Comparison of ENCODE assay signal across 8 mouse cellular contexts in genomic region chr7:80377471-80377870, GRCm38 (mm10). TPM values are rescaled to one million over a fixed set of nuclear protein-coding genes. Genes with fewer than 3 reads are reported as not detected.
DNase-seq lines count a peak whose midpoint lies in the region; ATAC-seq and TF ChIP-seq lines count a peak whose summit lies in the region.

No protein-coding gene starts in this region.

- TF ChIP-seq EP300 in liver, embryonic 14.5 days (IDR thresholded peaks at IDR 0.05; ENCODE audit: low read depth), result no peak

- H3K4me2 ChIP-seq in forebrain, postnatal 0 days (ENCODE audit: low read depth), result no peak overlapping the region
- H3K4me2 ChIP-seq in forebrain, embryonic 15.5 days (replicated peaks), result no peak overlapping the region
- no peak overlapping the region for H3K4me2 ChIP-seq in neural tube, embryonic 15.5 days
- no peak overlapping the region for H3K4me2 ChIP-seq in liver, embryonic 14.5 days (ENCODE audit: low read depth)

- no peak overlapping the region for H3K4me3 ChIP-seq in forebrain, postnatal 0 days (ENCODE audit: low read depth, low read length)
- H3K4me3 ChIP-seq in forebrain, embryonic 15.5 days, result no peak overlapping the region
- H3K4me3 ChIP-seq in neural tube, embryonic 15.5 days (replicated peaks), result no peak overlapping the region
- H3K4me3 ChIP-seq in bone marrow macrophage, adult 2 months (ENCODE audit: insufficient read depth, low read length), result no peak overlapping the region
- no peak overlapping the region for H3K4me3 ChIP-seq in liver, embryonic 14.5 days (ENCODE audit: insufficient read depth in 1 of 2, low read depth in 2 of 2, low read length in 2 of 2)
- H3K4me3 ChIP-seq in spleen, adult 2 months (ENCODE audit: extremely low read depth, insufficient read depth, insufficient read length), result no peak overlapping the region

- H3K9ac ChIP-seq in forebrain, postnatal 0 days, result no peak overlapping the region
- H3K9ac ChIP-seq in forebrain, embryonic 15.5 days (replicated peaks), result no peak overlapping the region
- H3K9ac ChIP-seq in neural tube, embryonic 15.5 days (replicated peaks), result no peak overlapping the region
- H3K9ac ChIP-seq in liver, embryonic 14.5 days (replicated peaks), result no peak overlapping the region

- no peaks in the 10 kb centered on the region for H3K4me1 ChIP-seq in forebrain, postnatal 0 days (ENCODE audit: insufficient read depth)
- H3K4me1 ChIP-seq in forebrain, embryonic 15.5 days, result no peaks in the 10 kb centered on the region
- H3K4me1 ChIP-seq in neural tube, embryonic 15.5 days, result peaks cover 5% of the 10 kb centered on the region; the same call in 1 of the 2 replicates
- H3K4me1 ChIP-seq in bone marrow macrophage, adult 2 months (ENCODE audit: control insufficient read depth, insufficient read depth, low read length), result peaks cover 30% of the 10 kb centered on the region
- peaks cover 0 to 3% of the 10 kb centered on the region in 2 experiments; a peak in 1 of 4 replicates for H3K4me1 ChIP-seq in liver, embryonic 14.5 days (replicated peaks; ENCODE audit: control insufficient read depth in 2 of 2, insufficient read depth in 2 of 2, low read length in 1 of 2)
- H3K4me1 ChIP-seq in spleen, adult 2 months (ENCODE audit: control insufficient read depth, insufficient read depth, insufficient read length), result peaks cover 11% of the 10 kb centered on the region; the same call in 1 of the 2 replicates

- peak; percentile 75 for DNase-seq in forebrain, postnatal 0 days
- peak; percentile 75 for DNase-seq in neural tube, embryonic 10.5 days (ENCODE audit: extremely low spot score, low spot score)
- DNase-seq in liver, embryonic 14.5 days (ENCODE audit: low read depth in 3 of 3, low spot score in 3 of 3), result no peak
- DNase-seq in spleen, adult 2 months (ENCODE audit: low read depth in 1 of 2, low spot score in 2 of 2), result peak in 1 of 2 experiments; percentile 60

- TF ChIP-seq POLR2A in bone marrow macrophage, adult 2 months (IDR thresholded peaks at IDR 0.05; ENCODE audit: borderline replicate concordance, low read depth, low read length), result no peak
- no peak for TF ChIP-seq POLR2A in spleen, adult 2 months (IDR thresholded peaks at IDR 0.05; ENCODE audit: low read depth, low read length)

- H3K27ac ChIP-seq in forebrain, postnatal 0 days (ENCODE audit: low read depth, low read length), result no peak overlapping the region
- H3K27ac ChIP-seq in forebrain, embryonic 15.5 days (replicated peaks), result no peak overlapping the region
- H3K27ac ChIP-seq in neural tube, embryonic 15.5 days (replicated peaks), result no peak overlapping the region
- no peak overlapping the region for H3K27ac ChIP-seq in bone marrow macrophage, adult 2 months (ENCODE audit: insufficient read depth, low read depth, low read length)
- no peak overlapping the region for H3K27ac ChIP-seq in liver, embryonic 14.5 days
- no peak overlapping the region for H3K27ac ChIP-seq in spleen, adult 2 months (ENCODE audit: insufficient read depth, low read length)

- no peaks in the 10 kb centered on the region for H3K9me3 ChIP-seq in forebrain, postnatal 0 days (ENCODE audit: low read length)
- H3K9me3 ChIP-seq in forebrain, embryonic 15.5 days, result no peaks in the 10 kb centered on the region
- no peaks in the 10 kb centered on the region for H3K9me3 ChIP-seq in neural tube, embryonic 15.5 days (replicated peaks)
- H3K9me3 ChIP-seq in liver, embryonic 14.5 days (ENCODE audit: control insufficient read depth, low read length), result no peaks in the 10 kb centered on the region

- peak; percentile 88 for TF ChIP-seq CTCF in forebrain, postnatal 0 days (IDR thresholded peaks at IDR 0.05; ENCODE audit: low read depth)
- TF ChIP-seq CTCF in bone marrow macrophage, adult 2 months (IDR thresholded peaks at IDR 0.05; ENCODE audit: low read depth, low read length), result peak; percentile 81
- TF ChIP-seq CTCF in liver, embryonic 14.5 days (IDR thresholded peaks at IDR 0.05; ENCODE audit: low read depth), result peak; percentile 87
- TF ChIP-seq CTCF in spleen, adult 2 months (IDR thresholded peaks at IDR 0.05; ENCODE audit: extremely low read depth, insufficient read depth, insufficient read length, insufficient replicate concordance), result peak; percentile 79; the same call in 1 of the 2 replicates

- 39% methylated on average over 6 of the region's 6 CpGs for WGBS in forebrain, postnatal 0 days
- 38% methylated on average over 6 of the region's 6 CpGs for WGBS in forebrain, embryonic 15.5 days
- WGBS in neural tube, embryonic 15.5 days, result 37% methylated on average over 6 of the region's 6 CpGs
- WGBS in liver, embryonic 14.5 days (ENCODE audit: insufficient replicate concordance), result 37% methylated on average over 6 of the region's 6 CpGs
- WGBS in spleen, adult 2 months, result 48% methylated on average over 6 of the region's 6 CpGs

- no peaks in the 10 kb centered on the region for H3K27me3 ChIP-seq in forebrain, postnatal 0 days (ENCODE audit: insufficient read depth, low read length)
- no peaks in the 10 kb centered on the region for H3K27me3 ChIP-seq in forebrain, embryonic 15.5 days
- no peaks in the 10 kb centered on the region for H3K27me3 ChIP-seq in neural tube, embryonic 15.5 days (replicated peaks)
- no peaks in the 10 kb centered on the region for H3K27me3 ChIP-seq in liver, embryonic 14.5 days (ENCODE audit: control insufficient read depth, insufficient read depth, low read length)
- no peaks in the 10 kb centered on the region for H3K27me3 ChIP-seq in spleen, adult 2 months (ENCODE audit: control insufficient read depth, insufficient read depth, low read length)

- no peak for ATAC-seq in forebrain, postnatal 0 days
- no peak for ATAC-seq in forebrain, embryonic 15.5 days (replicated peaks)
- no peak for ATAC-seq in neural tube, embryonic 15.5 days (ENCODE audit: low FRiP score)
- ATAC-seq in erythroblast, adult 5-6 weeks (replicated peaks; ENCODE audit: low FRiP score, poor library complexity, severe bottlenecking), result peak; percentile 45; the same call in 1 of the 2 replicates
- no peak for ATAC-seq in liver, embryonic 14.5 days (ENCODE audit: insufficient read depth)

- no peaks in the 10 kb centered on the region for H3K36me3 ChIP-seq in forebrain, postnatal 0 days (ENCODE audit: insufficient read depth)
- no peaks in the 10 kb centered on the region for H3K36me3 ChIP-seq in forebrain, embryonic 15.5 days
- H3K36me3 ChIP-seq in neural tube, embryonic 15.5 days, result no peaks in the 10 kb centered on the region
- H3K36me3 ChIP-seq in liver, embryonic 14.5 days (replicated peaks; ENCODE audit: control insufficient read depth, insufficient read depth, low read depth), result no peaks in the 10 kb centered on the region
- H3K36me3 ChIP-seq in spleen, adult 2 months (ENCODE audit: control insufficient read depth, insufficient read depth, low read length), result peaks cover 9% of the 10 kb centered on the region

RNA-seq across cellular contexts. Expression of gene Man2a2, which starts 6.3 kb away (rescaled TPM):
- total RNA-seq in forebrain, postnatal 0 days (2014; rRNA removed), result 49.4 and 54.8 TPM in 2 replicates
- polyA plus RNA-seq in forebrain, postnatal 0 days (2015; fragmentation: Nextera tagmentation; extraction: Ambion mirVana), result 6.5 and 12.0 TPM in 2 replicates
- 19.2 and 20.3 TPM in 2 replicates for polyA plus RNA-seq in forebrain, embryonic 15.5 days (2015; fragmentation: Nextera tagmentation; extraction: Ambion mirVana)
- 25.5 and 26.9 TPM in 2 replicates for polyA plus RNA-seq in neural tube, embryonic 15.5 days (2015; fragmentation: Nextera tagmentation; extraction: Ambion mirVana)
- polyA plus RNA-seq in bone marrow macrophage, adult 2 months (2012; ENCODE audit: insufficient read depth, insufficient read length, missing spikeins), result 75.2 and 75.7 TPM in 2 replicates
- 3.6 and 7.5 TPM in 2 replicates for total RNA-seq in erythroblast, adult 5-6 weeks (2015; ENCODE audit: low replicate concordance)
- total RNA-seq in erythroblast, adult 5-6 weeks (2017; ENCODE audit: low replicate concordance), result 4.5 and 6.6 TPM in 2 replicates
- 4.9 TPM in 2 replicates for polyA plus RNA-seq in liver, embryonic 14.5 days (2012; rRNA removed)
- 1.5 and 1.7 TPM in 2 replicates for polyA plus RNA-seq in liver, embryonic 14.5 days (2014; fragmentation: Nextera tagmentation; extraction: Ambion mirVana)
- polyA plus RNA-seq in spleen, adult 2 months (2012; rRNA removed), result 98.3 and 115 TPM in 2 replicates

RNA-seq across cellular contexts. Expression of gene Fes, which starts 10.3 kb away (rescaled TPM):
- total RNA-seq in forebrain, postnatal 0 days (2014; rRNA removed), result 4.5 and 6.4 TPM in 2 replicates
- polyA plus RNA-seq in forebrain, postnatal 0 days (2015; fragmentation: Nextera tagmentation; extraction: Ambion mirVana), result 2.5 and 2.8 TPM in 2 replicates
- polyA plus RNA-seq in forebrain, embryonic 15.5 days (2015; fragmentation: Nextera tagmentation; extraction: Ambion mirVana), result 2.6 and 3.3 TPM in 2 replicates
- polyA plus RNA-seq in neural tube, embryonic 15.5 days (2015; fragmentation: Nextera tagmentation; extraction: Ambion mirVana), result 4.5 and 7.7 TPM in 2 replicates
- polyA plus RNA-seq in bone marrow macrophage, adult 2 months (2012; ENCODE audit: insufficient read depth, insufficient read length, missing spikeins), result 238 TPM in 2 replicates
- 56.5 and 60.0 TPM in 2 replicates for total RNA-seq in erythroblast, adult 5-6 weeks (2015; ENCODE audit: low replicate concordance)
- total RNA-seq in erythroblast, adult 5-6 weeks (2017; ENCODE audit: low replicate concordance), result 24.4 and 31.2 TPM in 2 replicates
- polyA plus RNA-seq in liver, embryonic 14.5 days (2012; rRNA removed), result 9.8 and 11.9 TPM in 2 replicates
- polyA plus RNA-seq in liver, embryonic 14.5 days (2014; fragmentation: Nextera tagmentation; extraction: Ambion mirVana), result 9.0 and 10.1 TPM in 2 replicates
- 52.8 and 90.0 TPM in 2 replicates for polyA plus RNA-seq in spleen, adult 2 months (2012; rRNA removed)

RNA-seq across cellular contexts. Expression of gene Furin, which starts 27.8 kb away (rescaled TPM):
- total RNA-seq in forebrain, postnatal 0 days (2014; rRNA removed), result 16.9 and 21.8 TPM in 2 replicates
- polyA plus RNA-seq in forebrain, postnatal 0 days (2015; fragmentation: Nextera tagmentation; extraction: Ambion mirVana), result 6.8 and 7.7 TPM in 2 replicates
- polyA plus RNA-seq in forebrain, embryonic 15.5 days (2015; fragmentation: Nextera tagmentation; extraction: Ambion mirVana), result 4.8 and 4.9 TPM in 2 replicates
- polyA plus RNA-seq in neural tube, embryonic 15.5 days (2015; fragmentation: Nextera tagmentation; extraction: Ambion mirVana), result 5.6 and 6.2 TPM in 2 replicates
- polyA plus RNA-seq in bone marrow macrophage, adult 2 months (2012; ENCODE audit: insufficient read depth, insufficient read length, missing spikeins), result 70.6 and 73.7 TPM in 2 replicates
- total RNA-seq in erythroblast, adult 5-6 weeks (2015; ENCODE audit: low replicate concordance), result 23.0 and 23.1 TPM in 2 replicates
- 29.1 and 33.5 TPM in 2 replicates for total RNA-seq in erythroblast, adult 5-6 weeks (2017; ENCODE audit: low replicate concordance)
- polyA plus RNA-seq in liver, embryonic 14.5 days (2012; rRNA removed), result 6.0 and 6.7 TPM in 2 replicates
- polyA plus RNA-seq in liver, embryonic 14.5 days (2014; fragmentation: Nextera tagmentation; extraction: Ambion mirVana), result 3.8 and 4.5 TPM in 2 replicates
- polyA plus RNA-seq in spleen, adult 2 months (2012; rRNA removed), result 35.7 and 48.6 TPM in 2 replicates

RNA-seq across cellular contexts. Expression of gene Hddc3, which starts 34.6 kb away (rescaled TPM):
- 33.2 and 44.4 TPM in 2 replicates for total RNA-seq in forebrain, postnatal 0 days (2014; rRNA removed)
- polyA plus RNA-seq in forebrain, postnatal 0 days (2015; fragmentation: Nextera tagmentation; extraction: Ambion mirVana), result 14.6 and 16.7 TPM in 2 replicates
- polyA plus RNA-seq in forebrain, embryonic 15.5 days (2015; fragmentation: Nextera tagmentation; extraction: Ambion mirVana), result 23.0 and 25.4 TPM in 2 replicates
- polyA plus RNA-seq in neural tube, embryonic 15.5 days (2015; fragmentation: Nextera tagmentation; extraction: Ambion mirVana), result 20.7 and 20.8 TPM in 2 replicates
- 6.2 and 7.5 TPM in 2 replicates for polyA plus RNA-seq in bone marrow macrophage, adult 2 months (2012; ENCODE audit: insufficient read depth, insufficient read length, missing spikeins)
- total RNA-seq in erythroblast, adult 5-6 weeks (2015; ENCODE audit: low replicate concordance), result 2.3 TPM in 1 of 2 replicates, not detected in the other
- total RNA-seq in erythroblast, adult 5-6 weeks (2017; ENCODE audit: low replicate concordance), result 2.6 TPM in 2 replicates
- 5.0 and 5.3 TPM in 2 replicates for polyA plus RNA-seq in liver, embryonic 14.5 days (2012; rRNA removed)
- 2.8 and 4.6 TPM in 2 replicates for polyA plus RNA-seq in liver, embryonic 14.5 days (2014; fragmentation: Nextera tagmentation; extraction: Ambion mirVana)
- 15.5 and 17.8 TPM in 2 replicates for polyA plus RNA-seq in spleen, adult 2 months (2012; rRNA removed)

RNA-seq across cellular contexts. Expression of gene Unc45a, which starts 36.7 kb away (rescaled TPM):
- 49.2 and 69.4 TPM in 2 replicates for total RNA-seq in forebrain, postnatal 0 days (2014; rRNA removed)
- polyA plus RNA-seq in forebrain, postnatal 0 days (2015; fragmentation: Nextera tagmentation; extraction: Ambion mirVana), result 35.2 and 50.1 TPM in 2 replicates
- 48.2 and 54.3 TPM in 2 replicates for polyA plus RNA-seq in forebrain, embryonic 15.5 days (2015; fragmentation: Nextera tagmentation; extraction: Ambion mirVana)
- 58.2 and 59.0 TPM in 2 replicates for polyA plus RNA-seq in neural tube, embryonic 15.5 days (2015; fragmentation: Nextera tagmentation; extraction: Ambion mirVana)
- 13.3 and 17.6 TPM in 2 replicates for polyA plus RNA-seq in bone marrow macrophage, adult 2 months (2012; ENCODE audit: insufficient read depth, insufficient read length, missing spikeins)
- 1.5 and 4.2 TPM in 2 replicates for total RNA-seq in erythroblast, adult 5-6 weeks (2015; ENCODE audit: low replicate concordance)
- total RNA-seq in erythroblast, adult 5-6 weeks (2017; ENCODE audit: low replicate concordance), result 4.2 and 4.8 TPM in 2 replicates
- polyA plus RNA-seq in liver, embryonic 14.5 days (2012; rRNA removed), result 3.8 and 7.1 TPM in 2 replicates
- 5.6 and 7.3 TPM in 2 replicates for polyA plus RNA-seq in liver, embryonic 14.5 days (2014; fragmentation: Nextera tagmentation; extraction: Ambion mirVana)
- polyA plus RNA-seq in spleen, adult 2 months (2012; rRNA removed), result 53.7 and 61.8 TPM in 2 replicates

Comparison
In these comparisons a context has a peak if more than half of its experiments do, and no peak if none do; other contexts are left out.
1. DNase-seq: peak in forebrain, postnatal 0 days (single experiment) and neural tube, embryonic 10.5 days (single experiment); none in liver, embryonic 14.5 days (0 of 3).
2. Peak in every context shown above with its lines, with median percentiles within 50 percentile points of each other: CTCF ChIP-seq.